Mouse (Mus musculus) CH12.LX (cell line): Measurements from ENCODE around the gene Fez1. TPM values are rescaled to one million over a fixed set of nuclear protein-coding genes. Genes with fewer than 3 reads are reported as not detected.

Experiments used
- DNase-seq: peaks from one replicate; pipeline ENCODE4 v3.0.0-alpha.2; 2013; ENCODE audit errors: extremely low read depth
- H3K27ac ChIP-seq: 2 replicates; pipeline ENCODE4 v1.5.1; 2012; ENCODE audit warnings: low read depth, mild to moderate bottlenecking, control low read depth, moderate library complexity; ENCODE audit not compliant: insufficient read depth
- H3K27me3 ChIP-seq: replicated peaks from 2 replicates; pipeline ENCODE3; 2012; ENCODE audit warnings: inconsistent platforms
- H3K36me3 ChIP-seq, 2 experiments: replicated peaks in 1 of 2; 2 replicates each; pipeline versions ENCODE3 to v1.6.1; 2012; ENCODE audit warnings: inconsistent platforms in 1 of 2, low read length in 1 of 2, mild to moderate bottlenecking in 1 of 2, mixed read lengths in 1 of 2, moderate library complexity in 1 of 2; ENCODE audit not compliant: control insufficient read depth in 1 of 2, insufficient read depth in 1 of 2
- H3K4me1 ChIP-seq, 2 experiments: 2 replicates each; pipeline ENCODE4 v1.6.1; 2012; ENCODE audit warnings: inconsistent platforms in 1 of 2, moderate library complexity in 1 of 2; ENCODE audit not compliant: insufficient read depth in 2 of 2, control insufficient read depth in 1 of 2
- H3K4me2 ChIP-seq: 2 replicates; pipeline ENCODE4 v1.6.1; 2012; ENCODE audit warnings: low read depth, mild to moderate bottlenecking, control low read depth; ENCODE audit not compliant: poor library complexity, insufficient read depth, severe bottlenecking
- H3K4me3 ChIP-seq, 3 experiments: fragments of 150-350 bp in 1 of 3; sonication (generic) in 1 of 3; replicated peaks in 1 of 3; 2 replicates each; pipeline versions ENCODE3 to v1.5.1; 2011 to 2012; ENCODE audit warnings: low read depth in 2 of 3, low read length in 2 of 3, mild to moderate bottlenecking in 2 of 3, moderate library complexity in 2 of 3, control low read depth in 1 of 3, improper control_type of control experiment in 1 of 3, inconsistent platforms in 1 of 3, mixed read lengths in 1 of 3; ENCODE audit not compliant: poor library complexity in 1 of 3
- H3K79me2 ChIP-seq: replicated peaks from 2 replicates; pipeline ENCODE4 v1.6.1; 2012; ENCODE audit warnings: mild to moderate bottlenecking, moderate library complexity; ENCODE audit not compliant: control insufficient read depth, poor library complexity, insufficient read depth, severe bottlenecking; ENCODE audit errors: extremely low read depth
- H3K9ac ChIP-seq: 2 replicates; pipeline ENCODE4 v1.6.1; 2012; ENCODE audit warnings: low read depth, mild to moderate bottlenecking, control low read depth, moderate library complexity; ENCODE audit not compliant: insufficient read depth
- H3K9me3 ChIP-seq: replicated peaks from 2 replicates; pipeline ENCODE3; 2012; ENCODE audit warnings: low read length, inconsistent platforms, mixed read lengths
- BHLHE40 ChIP-seq: IDR thresholded peaks from 2 replicates; pipeline ENCODE4 v1.6.1; 2011; ENCODE audit warnings: mild to moderate bottlenecking, low read depth, low read length, improper control_type of control experiment
- CHD2 ChIP-seq: IDR thresholded peaks from 2 replicates; pipeline ENCODE4 v1.6.1; 2011; ENCODE audit warnings: low read length, improper control_type of control experiment
- CTCF ChIP-seq, 2 experiments: IDR thresholded peaks in 1 of 2; conservative IDR thresholded peaks in 1 of 2; 2 replicates each; pipeline ENCODE4 v1.5.1; 2011 to 2012; ENCODE audit warnings: low read depth in 2 of 2, low read length in 2 of 2, improper control_type of control experiment in 1 of 2, inconsistent platforms in 1 of 2, mild to moderate bottlenecking in 1 of 2, moderate library complexity in 1 of 2
- E2F4 ChIP-seq: IDR thresholded peaks from 2 replicates; pipeline ENCODE4 v1.6.1; 2011; ENCODE audit warnings: low read depth, low read length, improper control_type of control experiment; ENCODE audit not compliant: insufficient replicate concordance
- EP300 ChIP-seq: IDR thresholded peaks from 2 replicates; pipeline ENCODE4 v1.6.1; 2011; ENCODE audit warnings: low read length, improper control_type of control experiment
- ETS1 ChIP-seq: conservative IDR thresholded peaks from 2 replicates; pipeline ENCODE4 v1.6.1; 2012; ENCODE audit warnings: low read depth, mild to moderate bottlenecking, inconsistent platforms, low read length, improper control_type of control experiment, moderate library complexity
- HCFC1 ChIP-seq: IDR thresholded peaks from 2 replicates; pipeline ENCODE4 v1.6.1; 2012; ENCODE audit warnings: low read depth, mild to moderate bottlenecking, inconsistent platforms, low read length, improper control_type of control experiment
- IRF4 ChIP-seq: IDR thresholded peaks from 2 replicates; pipeline ENCODE4 v1.6.1; 2014; ENCODE audit warnings: low read depth, mild to moderate bottlenecking, inconsistent platforms, low read length, improper control_type of control experiment
- JUND ChIP-seq: conservative IDR thresholded peaks from 2 replicates; pipeline ENCODE4 v1.6.1; 2011; ENCODE audit warnings: low read depth, low read length, improper control_type of control experiment
- KAT2A ChIP-seq: IDR thresholded peaks from 2 replicates; pipeline ENCODE4 v1.6.1; 2012; ENCODE audit warnings: low read length, improper control_type of control experiment, inconsistent platforms; ENCODE audit not compliant: insufficient replicate concordance
- MAFK ChIP-seq: IDR thresholded peaks from 2 replicates; pipeline ENCODE4 v1.6.1; 2011; ENCODE audit warnings: low read length, improper control_type of control experiment; ENCODE audit not compliant: insufficient replicate concordance
- MEF2A ChIP-seq: IDR thresholded peaks from 2 replicates; pipeline ENCODE4 v1.6.1; 2014; ENCODE audit warnings: low read depth, mild to moderate bottlenecking, inconsistent platforms, low read length, improper control_type of control experiment, borderline replicate concordance
- MXI1 ChIP-seq: IDR thresholded peaks from 2 replicates; pipeline ENCODE4 v1.6.1; 2011; ENCODE audit warnings: mild to moderate bottlenecking, low read depth, low read length, improper control_type of control experiment
- MYC ChIP-seq: IDR thresholded peaks from 2 replicates; pipeline ENCODE4 v1.6.1; 2011; ENCODE audit warnings: low read depth, mild to moderate bottlenecking, improper control_type of control experiment, low read length
- NELFE ChIP-seq: IDR thresholded peaks from 2 replicates; pipeline ENCODE4 v1.6.1; 2011; ENCODE audit warnings: low read depth, low read length, improper control_type of control experiment
- NRF1 ChIP-seq: IDR thresholded peaks from 2 replicates; pipeline ENCODE4 v1.6.1; 2014; ENCODE audit warnings: low read depth, mild to moderate bottlenecking, inconsistent platforms, low read length, improper control_type of control experiment, moderate library complexity
- POLR2A ChIP-seq: IDR thresholded peaks from 2 replicates; pipeline ENCODE4 v1.6.1; 2011; ENCODE audit warnings: low read depth, mild to moderate bottlenecking, improper control_type of control experiment, low read length
- POLR2AphosphoS2 ChIP-seq: IDR thresholded peaks from 2 replicates; pipeline ENCODE4 v1.6.1; 2011; ENCODE audit warnings: low read depth, low read length, improper control_type of control experiment
- RAD21 ChIP-seq: IDR thresholded peaks from 2 replicates; pipeline ENCODE4 v1.6.1; 2011; ENCODE audit warnings: low read depth, mild to moderate bottlenecking, low read length, improper control_type of control experiment, moderate library complexity
- RCOR1 ChIP-seq: conservative IDR thresholded peaks from 2 replicates; pipeline ENCODE4 v1.6.1; 2012; ENCODE audit warnings: low read depth, mild to moderate bottlenecking, inconsistent platforms, low read length, improper control_type of control experiment
- SIN3A ChIP-seq: IDR thresholded peaks from 2 replicates; pipeline ENCODE4 v1.6.1; 2012; ENCODE audit warnings: low read length, improper control_type of control experiment, inconsistent platforms
- SMC3 ChIP-seq: IDR thresholded peaks from 2 replicates; pipeline ENCODE4 v1.6.1; 2011; ENCODE audit warnings: low read depth, low read length, improper control_type of control experiment
- TBP ChIP-seq: conservative IDR thresholded peaks from 2 replicates; pipeline ENCODE4 v1.6.1; 2011; ENCODE audit warnings: low read depth, low read length, improper control_type of control experiment
- TCF12 ChIP-seq: IDR thresholded peaks from 2 replicates; pipeline ENCODE4 v1.6.1; 2014; ENCODE audit warnings: low read depth, mild to moderate bottlenecking, inconsistent platforms, low read length, improper control_type of control experiment
- USF1 ChIP-seq: IDR thresholded peaks from 2 replicates; pipeline ENCODE4 v1.6.1; 2014; ENCODE audit warnings: low read depth, mild to moderate bottlenecking, inconsistent platforms, low read length, improper control_type of control experiment
- ZC3H11A ChIP-seq: IDR thresholded peaks from 2 replicates; pipeline ENCODE4 v1.6.1; 2012; ENCODE audit warnings: low read depth, mild to moderate bottlenecking, inconsistent platforms, low read length, improper control_type of control experiment
- ZKSCAN1 ChIP-seq: IDR thresholded peaks from 2 replicates; pipeline ENCODE4 v1.6.1; 2012; ENCODE audit warnings: low read depth, inconsistent platforms, low read length, improper control_type of control experiment, borderline replicate concordance
- ZMIZ1 ChIP-seq: IDR thresholded peaks from 2 replicates; pipeline ENCODE4 v1.6.1; 2012; ENCODE audit warnings: low read depth, mild to moderate bottlenecking, inconsistent platforms, low read length, improper control_type of control experiment
- dilution Hi-C: fragments of 300-500 bp; cut with MboI; formaldehyde crosslinking; loops from 2 replicates; pipeline ENCODE4 v1.14.3; 2020; ENCODE audit warnings: low sequenced_read_pairs; ENCODE audit not compliant: extremely low pct_unique_long_range_greater_than_20kb, extremely low pct_ligation_motif_present
- in situ Hi-C: fragments of 300-500 bp; cut with MboI; formaldehyde crosslinking; loops from 3 replicates; pipeline ENCODE4 v1.14.3; 2019; ENCODE audit warnings: low sequenced_read_pairs, low pct_ligation_motif_present, low pct_unique_long_range_greater_than_20kb, mixed read lengths
- polyA plus RNA-seq: library from polyadenylated mRNA; unstranded; fragments of >175 nt; gene quantifications from 2 replicates; pipeline ENCODE4 v1.2.1, GENCODE M21; 2012; ENCODE audit warnings: low read depth; ENCODE audit not compliant: insufficient read length
- total RNA-seq, 2 experiments: library from RNA; depleted of rRNA; stranded (reverse); fragments of 300-350 nt in 1 of 2; fragments of >200 nt in 1 of 2; gene quantifications; 2 replicates each; pipeline ENCODE4 v1.2.3; 2012 to 2014

The Fez1 gene
- total and polyA plus RNA-seq, 3 experiments = not detected

GRCm38 (mm10) chr9:36876313-36876712 is 54.6 kb downstream of the Fez1 start:
- dilution Hi-C loops = no loop called here
- TF ChIP-seq E2F4 = no peak
- no peak for TF ChIP-seq POLR2A
- TF ChIP-seq EP300 = no peak
- no peak for TF ChIP-seq NELFE
- TF ChIP-seq ETS1 = no peak
- no peak for TF ChIP-seq ZKSCAN1
- no peak for TF ChIP-seq MEF2A
- no peak for TF ChIP-seq TCF12
- TF ChIP-seq POLR2AphosphoS2 = no peak
- no peak for TF ChIP-seq MYC
- TF ChIP-seq USF1 = no peak
- no peak for TF ChIP-seq RAD21
- TF ChIP-seq MXI1 = no peak
- TF ChIP-seq ZMIZ1 = no peak
- TF ChIP-seq HCFC1 = no peak
- TF ChIP-seq IRF4 = no peak
- TF ChIP-seq SIN3A = no peak
- no peak for TF ChIP-seq JUND
- no peak for TF ChIP-seq TBP
- no peak for TF ChIP-seq RCOR1
- no peaks in the 10 kb centered on the region for H3K79me2 ChIP-seq

GRCm38 (mm10) chr9:36876787-36877186 is 55.1 kb downstream of the Fez1 start:
- no peaks in the 10 kb centered on the region for H3K79me2 ChIP-seq
- DNase-seq = no peak
- dilution Hi-C loops = no loop called here
- no peak overlapping the region for H3K4me3 ChIP-seq
- in situ Hi-C loops = no loop called here
- H3K4me2 ChIP-seq = no peak overlapping the region
- no peak overlapping the region for H3K27ac ChIP-seq
- no peaks in the 10 kb centered on the region for H3K9me3 ChIP-seq
- TF ChIP-seq SMC3 (no peak), MAFK (no peak), ZC3H11A (no peak), KAT2A (no peak), BHLHE40 (no peak), CHD2 (no peak), CTCF (conservative IDR thresholded peaks at IDR 0.05 in 1 of 2, IDR thresholded peaks at IDR 0.05 in 1 of 2; ENCODE audit: low read depth in 2 of 2, low read length in 2 of 2) (peak in 1 of 2 experiments; percentile 39; a peak in 2 of 4 replicates), NRF1 (no peak)
- no peaks in the 10 kb centered on the region for H3K36me3 ChIP-seq
- H3K27me3 ChIP-seq = peaks cover 5% of the 10 kb centered on the region
- H3K4me1 ChIP-seq = no peaks in the 10 kb centered on the region
- no peak overlapping the region for H3K9ac ChIP-seq

More at GRCm38 (mm10) chr9:36876313-36876712, 54.6 kb downstream of the Fez1 start:
- Histone ChIP-seq H3K4me1 (no peaks in the 10 kb centered on the region), H3K27ac (no peak overlapping the region), H3K9me3 (no peaks in the 10 kb centered on the region), H3K4me3 (no peak overlapping the region), H3K4me2 (no peak overlapping the region), H3K27me3 (peaks cover 5% of the 10 kb centered on the region), H3K9ac (no peak overlapping the region), H3K36me3 (no peaks in the 10 kb centered on the region)
- in situ Hi-C loops = no loop called here
- DNase-seq = peak; percentile 1
